Mouse (Mus musculus): ENCODE data around the gene Sdhb.

The Sdhb gene

DNA sequence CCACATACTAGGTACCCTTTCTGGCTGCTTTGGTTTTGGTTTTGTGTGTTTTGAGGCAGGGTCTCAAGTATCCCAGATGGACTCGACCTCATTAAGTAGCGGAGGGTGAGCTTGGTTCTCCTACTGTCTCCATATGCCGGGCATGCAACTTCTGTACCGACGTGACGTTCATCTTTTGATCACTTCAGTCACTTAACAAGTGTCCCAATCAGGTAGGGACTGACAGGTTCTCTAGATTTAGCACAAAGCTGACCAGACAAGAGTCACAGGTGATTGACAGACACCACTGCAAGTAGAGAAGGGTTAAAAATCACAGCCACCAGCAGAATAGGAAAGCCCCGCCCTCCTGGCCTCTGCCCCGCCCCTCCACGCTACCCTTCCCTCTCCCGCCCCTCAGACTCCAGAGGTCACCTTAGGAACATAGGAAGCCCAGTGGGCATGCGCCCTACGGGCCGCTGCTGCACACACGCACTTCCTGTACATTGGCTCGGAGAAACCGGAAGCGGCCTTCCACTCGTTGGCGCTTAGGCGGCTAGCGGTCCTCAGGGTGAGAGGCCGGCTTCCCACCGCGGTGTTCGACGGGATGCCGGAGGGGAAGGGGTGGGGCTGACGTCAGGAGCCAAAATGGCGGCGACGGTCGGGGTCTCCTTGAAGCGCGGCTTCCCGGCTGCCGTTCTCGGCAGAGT lies at the start of gene Sdhb:
Gene Sdhb (plus strand): TSS at position 423 of the 686 bp plus-strand sequence.
- in situ Hi-C loops (cut with MseI, MboI) = loop anchor here in 1 of 2 experiments (5.0 kb wide), 1 partner anchor 54 kb away; the partner anchor contains the start of gene Padi2

DNA sequence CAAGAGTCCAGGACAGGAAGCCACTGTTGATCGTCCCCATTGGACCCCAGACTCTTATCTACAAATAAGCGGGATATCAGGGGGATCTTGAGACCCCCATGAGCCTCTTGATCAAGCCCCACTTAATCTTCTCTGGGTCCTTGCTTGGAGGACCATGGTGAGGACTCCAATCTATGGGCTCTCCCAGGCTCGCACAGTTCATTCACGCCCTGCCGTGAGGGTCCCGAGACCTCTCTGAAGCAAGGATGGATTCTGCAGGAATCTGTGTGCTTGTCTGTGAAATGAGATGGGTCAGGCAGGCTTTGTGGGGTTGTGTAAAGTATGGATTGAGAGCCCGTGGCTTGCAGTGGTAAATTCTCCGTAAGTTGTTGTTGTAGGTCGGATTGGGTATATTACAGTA lies 49.6 kb upstream of the Sdhb start:
- in situ Hi-C loops (cut with MseI, MboI) = loop anchor here in 1 of 2 experiments (5.0 kb wide), 1 partner anchor 36 kb away; no protein-coding TSS in a partner anchor

GRCm38 (mm10) chr4:140912271-140912833 lies 48.7 kb upstream of the Sdhb start:
- in situ Hi-C loops (cut with MseI, MboI) = loop anchor here in 1 of 2 experiments (5.0 kb wide), 1 partner anchor 35 kb away; no protein-coding TSS in a partner anchor

- in situ Hi-C loops (cut with MseI, MboI) = loop anchor here in 1 of 2 experiments (5.0 kb wide), 1 partner anchor 34 kb away; no protein-coding TSS in a partner anchor
Measured at GRCm38 (mm10) chr4:140913565-140913964, 47.4 kb upstream of the Sdhb start.

DNA sequence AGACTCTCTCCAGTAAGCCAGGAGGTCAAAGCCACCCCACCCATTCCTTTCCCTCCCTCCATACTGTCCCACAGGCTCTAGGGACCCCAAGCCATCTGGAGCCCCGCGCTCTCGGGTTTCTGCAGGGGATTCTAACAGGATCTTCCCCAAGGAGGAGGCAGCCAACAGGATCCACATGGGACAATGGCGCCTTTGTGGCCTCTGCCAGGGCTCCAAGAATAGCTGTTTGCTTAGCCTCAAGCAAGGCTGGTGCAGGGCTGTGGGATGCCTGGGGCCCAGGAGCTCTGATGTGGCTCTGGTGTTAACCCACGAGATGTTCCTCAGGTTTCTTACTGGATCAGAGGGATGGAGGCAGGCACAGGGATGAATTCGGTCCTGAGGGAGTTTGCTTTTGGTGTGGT lies 46.3 kb upstream of the Sdhb start:
- in situ Hi-C loops (cut with MseI, MboI) = loop anchor here in 1 of 2 experiments (5.0 kb wide), 1 partner anchor 33 kb away; no protein-coding TSS in a partner anchor

DNA sequence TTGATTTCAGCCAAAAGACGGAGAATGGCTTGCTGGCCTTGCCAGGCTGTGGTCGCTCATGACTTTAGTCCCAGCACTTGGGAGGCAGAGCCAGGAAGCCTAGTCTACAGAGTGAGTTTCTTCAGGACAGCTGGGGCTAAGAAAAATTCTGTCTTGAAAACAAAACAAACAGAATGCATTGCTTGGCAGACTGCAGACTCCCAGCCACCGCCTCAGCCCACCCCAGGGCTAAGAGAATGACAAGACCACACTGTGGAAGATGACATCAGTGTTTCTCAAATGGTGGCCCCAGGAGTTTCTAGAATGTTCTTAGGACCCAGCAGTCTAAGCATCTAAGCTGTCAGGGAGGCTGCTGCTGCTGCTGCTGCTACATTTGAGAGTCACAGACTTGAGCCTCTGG lies 45.8 kb upstream of the Sdhb start:
- in situ Hi-C loops (cut with MseI, MboI) = no loop called here

- in situ Hi-C loops (cut with MseI, MboI) = no loop called here
Measured at GRCm38 (mm10) chr4:140916296-140916695, 44.7 kb upstream of the Sdhb start.

DNA sequence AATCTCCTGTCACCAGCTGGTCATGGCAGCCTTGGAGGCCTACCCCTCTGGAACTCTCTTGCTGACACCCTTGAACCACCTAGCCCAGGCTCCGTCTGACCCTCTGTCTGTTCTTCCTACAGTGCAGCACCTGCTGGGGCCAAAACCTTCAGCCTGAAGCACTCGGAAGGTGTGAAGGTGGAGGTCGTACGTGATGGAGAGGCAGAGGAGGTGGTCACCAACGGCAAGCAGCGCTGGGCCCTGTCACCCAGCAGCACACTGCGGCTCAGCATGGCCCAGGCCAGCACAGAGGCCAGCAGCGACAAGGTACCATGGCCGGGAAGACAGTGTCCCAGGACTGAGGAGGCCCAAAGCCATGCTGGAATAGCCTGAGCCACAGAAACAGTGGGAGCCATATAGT lies 43.6 kb upstream of the Sdhb start:
- in situ Hi-C loops (cut with MseI, MboI) = no loop called here

DNA sequence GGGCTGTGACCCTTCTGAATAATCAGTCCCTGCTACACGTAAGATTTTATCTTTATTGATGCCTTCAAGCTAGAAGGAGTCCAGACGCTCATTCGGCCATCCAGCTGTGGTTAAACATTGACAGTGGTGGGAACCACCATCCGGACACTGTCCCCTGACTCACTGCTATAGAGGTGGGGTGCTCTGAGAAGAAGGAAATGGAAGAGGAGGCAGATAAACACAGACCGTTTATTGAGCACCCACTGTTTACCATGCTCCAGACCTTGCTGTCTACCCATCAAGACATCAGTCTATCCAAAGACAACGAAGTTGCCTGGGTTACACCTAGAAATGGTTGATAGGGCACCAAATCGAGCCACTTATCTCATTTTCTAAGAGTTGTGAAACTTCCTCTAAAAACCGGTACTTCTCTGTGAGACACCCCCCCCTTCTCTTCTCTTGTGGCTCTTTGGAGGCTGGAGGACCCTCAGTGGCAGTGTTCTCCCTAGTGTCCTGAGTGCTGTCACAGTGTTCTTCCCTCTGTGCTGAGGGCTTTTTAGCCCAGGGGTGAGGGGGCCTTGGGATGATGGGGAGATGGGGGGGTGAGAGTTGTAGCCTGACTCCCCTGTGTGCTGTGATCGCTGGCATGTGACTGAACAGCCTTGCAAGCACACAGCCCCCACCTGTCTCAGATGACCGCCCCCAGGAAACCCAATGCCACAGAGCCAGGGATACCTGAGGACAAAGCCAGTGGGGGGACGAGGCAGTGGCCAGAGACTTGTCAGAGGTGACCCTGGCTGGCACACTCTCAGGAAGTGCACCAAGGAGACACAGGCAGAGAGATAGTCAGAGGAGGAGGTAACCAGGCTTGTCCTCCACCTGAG lies 40.8 kb upstream of the Sdhb start:
- in situ Hi-C loops (cut with MseI, MboI) = no loop called here

DNA sequence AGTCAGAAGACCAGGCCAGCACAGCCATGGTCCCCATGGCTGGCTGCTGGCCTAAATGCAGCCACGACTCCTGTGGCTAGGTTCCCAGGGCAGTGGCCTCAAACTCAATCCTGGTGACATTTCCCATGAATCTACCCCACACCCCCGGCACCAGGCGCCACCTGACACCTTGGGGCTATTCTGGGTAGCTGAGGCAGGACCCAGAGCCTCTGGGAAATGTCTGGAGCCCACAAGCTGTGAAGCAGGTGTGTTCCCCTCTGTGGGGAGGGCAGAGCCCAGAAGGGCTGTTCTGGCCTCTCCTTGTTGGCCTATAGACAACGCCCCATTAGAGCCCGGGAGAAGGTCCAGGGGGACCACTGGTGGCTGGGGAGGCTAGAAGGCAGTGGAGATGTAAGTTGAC lies 38.5 kb upstream of the Sdhb start:
- in situ Hi-C loops (cut with MseI, MboI) = no loop called here

DNA sequence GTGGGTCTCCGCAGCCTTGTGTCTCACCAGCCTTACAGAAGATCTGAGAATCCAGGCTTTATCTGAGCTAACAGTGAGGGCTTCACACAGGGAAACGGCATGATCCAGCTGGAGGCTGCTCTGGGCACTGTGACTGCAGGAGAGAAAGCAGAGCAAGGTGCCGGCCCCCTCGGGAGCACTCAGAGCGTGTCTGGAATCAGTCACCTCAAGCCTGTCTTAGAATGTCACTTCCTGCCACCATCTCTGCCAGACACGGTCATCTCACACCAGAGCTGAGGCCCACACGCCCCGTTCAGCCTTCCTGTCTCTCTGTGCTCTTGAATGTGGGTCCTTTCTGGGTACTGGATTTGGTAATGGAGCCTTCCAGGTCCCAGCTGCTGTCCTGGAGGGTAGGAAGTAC lies 35.4 kb upstream of the Sdhb start:
- in situ Hi-C loops (cut with MseI, MboI) = no loop called here

DNA sequence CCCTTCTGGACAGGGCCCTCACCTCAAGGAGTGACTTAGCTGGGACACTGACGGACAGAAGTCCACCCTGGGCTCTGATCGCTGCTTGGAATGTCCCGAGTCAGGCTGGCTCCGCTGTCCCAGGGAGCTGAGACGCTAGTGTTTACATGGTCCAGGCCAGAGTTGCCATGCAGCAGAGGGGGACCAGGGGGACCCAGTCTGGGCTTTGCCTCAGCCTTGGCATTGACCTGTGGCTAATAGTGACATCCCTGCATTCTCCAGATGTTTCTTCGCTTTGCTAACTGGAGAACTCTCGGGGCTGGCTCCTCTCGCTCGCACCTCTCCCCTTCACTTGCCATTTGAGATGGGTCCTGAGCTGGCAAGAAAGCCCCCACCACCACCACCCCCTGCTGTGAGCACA lies 32.7 kb upstream of the Sdhb start:
- in situ Hi-C loops (cut with MseI, MboI) = no loop called here

DNA sequence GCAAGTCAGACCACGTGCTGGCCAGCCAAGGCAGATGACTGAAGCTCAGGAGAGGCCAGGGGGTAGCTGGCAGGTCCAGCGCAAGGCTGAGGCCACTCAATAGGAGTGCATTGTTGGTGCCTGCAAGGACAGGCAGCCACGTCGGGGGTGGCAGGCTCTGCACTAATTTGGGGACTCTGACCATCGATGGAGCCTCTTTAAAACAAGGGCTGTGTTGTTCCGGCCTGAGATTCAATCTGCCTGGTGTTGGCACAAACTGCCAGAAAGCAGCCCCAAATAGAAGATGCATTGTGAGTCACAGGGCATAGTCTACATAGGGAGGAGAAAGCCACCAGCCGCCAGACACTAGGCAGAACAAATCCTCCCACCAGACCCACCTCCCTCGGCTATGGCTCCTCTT lies 31.3 kb upstream of the Sdhb start:
- in situ Hi-C loops (cut with MseI, MboI) = no loop called here

DNA sequence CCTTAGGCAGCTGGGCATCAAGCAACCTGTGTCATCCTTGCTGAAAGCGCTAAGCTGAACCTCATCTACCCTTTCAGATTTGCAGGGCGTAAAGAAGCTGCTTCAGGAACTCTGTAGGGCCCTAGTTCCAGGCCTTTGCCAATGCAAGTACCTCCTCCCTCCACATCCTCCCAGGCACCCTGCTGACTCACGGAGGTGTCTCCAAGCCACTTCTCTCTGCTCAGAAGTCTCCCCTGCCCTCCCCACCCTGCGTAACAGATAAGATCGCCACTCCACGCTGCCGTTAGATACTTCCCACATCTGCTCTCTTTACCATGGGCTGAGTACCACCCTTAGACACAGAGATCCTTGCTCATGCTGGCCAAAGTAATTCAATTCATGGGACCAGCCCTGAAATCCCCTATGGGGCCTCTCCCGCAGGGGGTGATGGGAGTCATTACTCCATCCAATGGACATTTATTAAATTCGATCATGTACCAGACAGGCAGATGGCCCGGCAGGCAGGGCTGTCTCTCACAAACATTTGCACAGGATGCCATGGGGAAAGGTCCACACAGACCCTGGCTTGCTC lies 30.0 kb upstream of the Sdhb start:
- in situ Hi-C loops (cut with MseI, MboI) = no loop called here

DNA sequence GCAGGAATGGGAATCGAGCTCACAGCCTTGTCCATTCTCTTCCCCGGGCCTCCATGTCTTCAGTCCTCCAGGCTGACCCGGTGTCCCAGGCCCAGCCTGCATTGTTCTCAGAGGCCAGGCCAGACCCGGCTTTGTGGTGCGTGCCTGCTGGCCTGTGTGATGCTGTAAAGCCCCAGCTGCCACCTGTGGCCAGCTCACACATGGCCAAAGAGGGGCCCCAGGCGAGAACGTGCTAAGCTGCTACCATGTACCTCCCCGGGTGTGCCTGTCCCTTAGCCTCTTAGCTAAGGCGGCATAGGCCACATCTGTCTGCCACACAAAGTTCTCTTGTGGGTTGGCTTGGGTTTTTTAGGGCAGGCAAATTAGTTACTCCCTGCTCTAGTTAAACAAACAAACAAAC lies 25.4 kb upstream of the Sdhb start:
- in situ Hi-C loops (cut with MseI, MboI) = no loop called here

GRCm38 (mm10) chr4:140944356-140944755 lies 16.6 kb upstream of the Sdhb start:
- in situ Hi-C loops (cut with MseI, MboI) = no loop called here

DNA sequence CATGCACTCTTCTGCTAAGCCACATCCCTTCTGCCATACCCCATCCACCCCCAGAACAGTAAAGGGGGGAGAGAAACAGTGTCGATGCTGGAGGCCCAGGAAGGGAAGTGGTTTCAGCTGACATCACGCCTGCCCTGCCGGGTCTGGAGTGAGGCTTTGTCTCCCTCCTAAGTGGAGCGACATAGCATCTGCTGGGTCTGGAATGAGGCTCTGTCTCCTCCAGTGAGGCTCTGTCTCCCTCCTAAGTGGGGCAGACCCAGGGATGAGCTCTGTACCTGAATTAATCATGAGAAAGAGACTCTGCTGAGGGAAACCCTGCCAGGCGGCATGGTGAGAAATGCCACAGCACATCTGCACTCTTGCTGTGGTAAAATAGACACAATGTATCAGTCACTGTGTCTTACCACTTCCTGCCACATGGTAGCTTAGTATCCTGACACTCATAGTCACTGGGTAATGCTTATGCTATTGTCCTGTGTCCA lies 16.0 kb upstream of the Sdhb start:
- in situ Hi-C loops (cut with MseI, MboI) = loop anchor here in 1 of 2 experiments (5.0 kb wide), 1 partner anchor 33 kb away; no protein-coding TSS in a partner anchor

DNA sequence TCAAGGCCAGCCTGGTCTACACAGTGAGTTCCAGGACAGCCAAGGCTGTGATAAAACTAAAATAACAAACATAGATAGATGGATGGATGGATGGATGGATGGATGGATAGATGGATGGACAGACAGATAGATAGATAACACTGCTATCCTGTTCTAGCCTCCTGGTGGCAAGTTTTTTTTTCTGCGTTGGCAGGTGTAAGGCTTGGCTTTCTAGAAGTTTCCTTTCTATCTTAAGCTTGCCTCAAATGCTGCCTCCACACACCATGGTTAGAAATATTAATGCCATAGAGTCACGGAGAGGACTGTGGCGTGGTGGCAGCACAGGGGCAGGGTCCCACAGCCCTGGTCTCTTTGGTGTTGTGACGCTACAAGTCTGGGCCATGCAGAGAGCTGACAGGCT lies 15.4 kb upstream of the Sdhb start:
- in situ Hi-C loops (cut with MseI, MboI) = loop anchor here in 1 of 2 experiments (5.0 kb wide), 1 partner anchor 33 kb away; no protein-coding TSS in a partner anchor

DNA sequence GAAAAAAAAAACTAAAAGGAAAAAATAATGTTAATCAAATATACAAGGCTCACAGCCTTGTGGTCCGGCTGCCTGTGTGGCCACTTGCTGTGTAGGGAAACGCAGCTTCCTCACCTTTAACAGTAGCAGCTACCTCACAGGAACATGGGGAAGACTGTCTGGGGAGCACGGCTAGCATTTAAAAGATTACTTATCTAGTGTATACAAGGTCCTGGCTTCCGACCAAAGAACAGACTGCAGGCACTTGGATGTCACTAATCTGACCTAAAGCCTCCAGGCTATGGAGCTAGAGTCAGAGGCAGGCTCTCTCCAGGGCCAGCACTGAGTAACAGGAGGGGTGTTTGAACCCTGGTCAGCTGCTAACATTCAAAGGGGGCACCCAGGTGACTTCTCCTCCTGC lies 15.0 kb upstream of the Sdhb start:
- in situ Hi-C loops (cut with MseI, MboI) = loop anchor here in 1 of 2 experiments (5.0 kb wide), 1 partner anchor 34 kb away; no protein-coding TSS in a partner anchor

GRCm38 (mm10) chr4:140946580-140947205 lies 14.3 kb upstream of the Sdhb start:
- in situ Hi-C loops (cut with MseI, MboI) = loop anchor here in 1 of 2 experiments (5.0 kb wide), 1 partner anchor 34 kb away; no protein-coding TSS in a partner anchor
